Mouse (Mus musculus) retina, embryonic 14.5 days (tissue): Measurements from ENCODE around the gene Map2k3.
A peak's percentile ranks its signal among the peaks of the same experiment; 100 is the strongest.
"Not testable (repeated sequence)": the region's sequence is repeated elsewhere in the genome, so short reads cannot be mapped to it uniquely, and the experiment has no call there.

Experiments
- DNase-seq: peaks from one replicate; pipeline ENCODE4 v3.0.0-alpha.2; 2015; ENCODE audit warnings: low spot score

The Map2k3 gene

GRCm38 (mm10) chr11:60931869-60932481 is at the start of gene Map2k3:
TSS of gene Map2k3 (plus strand) at chr11:60932033.
- peak; percentile 98 for DNase-seq

- DNase-seq = no peak
Measured at GRCm38 (mm10) chr11:60882386-60882785, 49.4 kb upstream of the Map2k3 start.

GRCm38 (mm10) chr11:60886986-60887385 is 44.8 kb upstream of the Map2k3 start:
- DNase-seq = not testable (repeated sequence)

- no peak for DNase-seq
Measured at GRCm38 (mm10) chr11:60889861-60890260, 42.0 kb upstream of the Map2k3 start.

- no peak for DNase-seq
Measured at GRCm38 (mm10) chr11:60890286-60890685, 41.5 kb upstream of the Map2k3 start.

- DNase-seq = no peak
Measured at GRCm38 (mm10) chr11:60890744-60891143, 41.1 kb upstream of the Map2k3 start.

GRCm38 (mm10) chr11:60895915-60896314 is 35.9 kb upstream of the Map2k3 start:
- DNase-seq = peak; percentile 22

GRCm38 (mm10) chr11:60902001-60902400 is 29.8 kb upstream of the Map2k3 start:
- no peak for DNase-seq

GRCm38 (mm10) chr11:60902486-60902885 is 29.3 kb upstream of the Map2k3 start:
- no peak for DNase-seq

GRCm38 (mm10) chr11:60903661-60904061 is 28.2 kb upstream of the Map2k3 start:
- no peak for DNase-seq

GRCm38 (mm10) chr11:60905407-60906120 is 26.3 kb upstream of the Map2k3 start:
- no peak for DNase-seq

GRCm38 (mm10) chr11:60906449-60906848 is 25.4 kb upstream of the Map2k3 start:
- no peak for DNase-seq

GRCm38 (mm10) chr11:60908073-60908472 is 23.8 kb upstream of the Map2k3 start:
- DNase-seq = no peak

GRCm38 (mm10) chr11:60909626-60910025 is 22.2 kb upstream of the Map2k3 start:
- no peak for DNase-seq

- DNase-seq = no peak
Measured at GRCm38 (mm10) chr11:60912525-60912973, 19.3 kb upstream of the Map2k3 start.

GRCm38 (mm10) chr11:60913301-60914196 is 18.3 kb upstream of the Map2k3 start:
- DNase-seq = peak; percentile 94

- no peak for DNase-seq
Measured at GRCm38 (mm10) chr11:60914491-60914890, 17.3 kb upstream of the Map2k3 start, which contains the start of gene Natd1. TSS of gene Natd1 (minus strand) at chr11:60914750.

GRCm38 (mm10) chr11:60915201-60915600 is 16.6 kb upstream of the Map2k3 start:
- DNase-seq = no peak

- no peak for DNase-seq
Measured at GRCm38 (mm10) chr11:60920021-60920420, 11.8 kb upstream of the Map2k3 start.

GRCm38 (mm10) chr11:60922195-60922594 is 9.6 kb upstream of the Map2k3 start:
- DNase-seq = no peak

GRCm38 (mm10) chr11:60922964-60923363 is 8.9 kb upstream of the Map2k3 start:
- no peak for DNase-seq

GRCm38 (mm10) chr11:60924498-60924897 is 7.3 kb upstream of the Map2k3 start:
- DNase-seq = no peak
